Mouse (Mus musculus) kidney, postnatal 36 days (tissue): Measurements from ENCODE around the gene Trnau1ap.
"Not testable (repeated sequence)": the region's sequence is repeated elsewhere in the genome, so short reads cannot be mapped to it uniquely, and the experiment has no call there.

Source experiments
- DNase-seq, 2 experiments: peaks; one replicate each; pipeline ENCODE4 v3.0.0; 2021 to 2022; ENCODE audit warnings: mixed read lengths in 2 of 2

The Trnau1ap gene

GRCm38 (mm10) chr4:132344403-132345134 is 15.2 kb upstream of the Trnau1ap start:
- no peak for DNase-seq

DNA sequence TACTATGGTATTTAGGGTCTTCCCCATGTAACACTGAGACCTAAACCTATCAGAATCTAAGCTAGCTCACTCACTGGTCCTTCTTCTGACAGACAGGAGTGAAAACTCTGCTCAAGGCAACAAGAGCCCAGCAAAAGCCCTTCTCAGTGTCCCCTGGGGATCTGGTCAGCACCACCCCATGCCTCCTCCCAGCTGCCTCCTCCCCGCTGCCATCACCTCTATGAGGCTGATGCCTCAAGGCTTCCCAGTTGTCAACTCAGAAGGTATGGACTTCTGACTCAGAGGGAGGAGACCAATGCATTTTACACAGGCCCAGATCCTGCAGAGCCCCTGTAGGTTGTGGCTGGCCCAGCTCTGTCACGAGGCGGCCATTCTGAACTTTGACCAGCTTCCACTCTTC is 12.1 kb upstream of the Trnau1ap start:
- peak in 1 of 2 experiments; percentile 25 for DNase-seq

- peak; percentile 84 to 91 for DNase-seq
Measured at GRCm38 (mm10) chr4:132338943-132339342, 9.6 kb upstream of the Trnau1ap start.

DNA sequence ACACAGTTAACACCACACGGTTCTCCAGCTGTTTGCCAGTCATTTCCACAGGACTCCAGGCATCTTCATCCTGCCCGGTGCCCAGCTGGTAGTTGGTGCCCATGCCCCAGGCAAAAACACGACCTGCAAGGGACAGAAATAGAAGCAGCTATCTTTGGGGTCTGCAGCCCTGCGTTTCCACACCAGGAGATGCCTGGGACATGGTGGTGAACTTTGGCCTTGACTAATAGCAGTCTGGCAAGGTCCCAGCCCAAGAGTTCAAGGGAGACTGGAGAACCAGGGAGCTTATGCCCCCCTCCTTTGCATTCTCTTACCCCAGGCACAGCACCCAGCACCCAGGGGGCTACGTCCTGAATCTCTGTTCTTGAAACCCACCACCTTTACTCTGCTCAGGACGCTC is 3.5 kb upstream of the Trnau1ap start:
- peak; percentile 61 to 72 for DNase-seq

- no peak for DNase-seq
Measured at GRCm38 (mm10) chr4:132331960-132332359, 2.6 kb upstream of the Trnau1ap start.

- DNase-seq, result no peak
Measured at GRCm38 (mm10) chr4:132329835-132330354, 557 bp upstream of the Trnau1ap start.

DNA sequence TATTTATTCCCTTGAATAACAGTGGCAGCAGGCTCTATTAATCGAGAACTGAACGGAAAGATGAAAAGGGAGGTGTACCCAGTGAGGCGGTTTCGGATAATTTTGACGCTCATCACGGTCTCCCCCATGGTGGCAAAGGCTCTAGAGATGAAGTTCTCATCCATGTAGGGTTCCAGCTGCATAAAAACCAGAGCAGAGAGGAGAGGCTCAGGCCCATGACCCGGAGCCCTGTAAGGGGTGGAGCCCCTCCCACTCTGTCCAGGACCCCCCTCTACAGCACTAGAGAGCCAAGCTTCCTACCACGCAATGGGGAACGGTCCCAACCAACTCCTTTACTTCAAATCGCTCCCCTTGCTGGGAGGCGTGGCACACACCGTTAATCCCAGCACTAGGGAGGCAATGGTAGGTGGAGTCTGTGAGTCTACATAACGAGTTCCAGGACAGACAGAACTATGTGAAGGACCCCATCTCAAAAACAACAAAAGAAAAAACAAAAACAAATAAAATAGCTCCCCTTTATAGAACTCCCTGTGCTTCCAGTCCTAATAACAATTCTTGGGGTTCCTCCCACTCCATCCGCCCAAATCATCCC is 851 bp downstream of the Trnau1ap start:
- DNase-seq, result no peak

GRCm38 (mm10) chr4:132326481-132326880 is 2.9 kb downstream of the Trnau1ap start:
- peak in 1 of 2 experiments; percentile 41 for DNase-seq

- DNase-seq, result peak; percentile 41 to 63
Measured at GRCm38 (mm10) chr4:132315711-132316110, 13.6 kb downstream of the Trnau1ap start.

GRCm38 (mm10) chr4:132312627-132313026 is 16.7 kb downstream of the Trnau1ap start:
- DNase-seq, result no peak

DNA sequence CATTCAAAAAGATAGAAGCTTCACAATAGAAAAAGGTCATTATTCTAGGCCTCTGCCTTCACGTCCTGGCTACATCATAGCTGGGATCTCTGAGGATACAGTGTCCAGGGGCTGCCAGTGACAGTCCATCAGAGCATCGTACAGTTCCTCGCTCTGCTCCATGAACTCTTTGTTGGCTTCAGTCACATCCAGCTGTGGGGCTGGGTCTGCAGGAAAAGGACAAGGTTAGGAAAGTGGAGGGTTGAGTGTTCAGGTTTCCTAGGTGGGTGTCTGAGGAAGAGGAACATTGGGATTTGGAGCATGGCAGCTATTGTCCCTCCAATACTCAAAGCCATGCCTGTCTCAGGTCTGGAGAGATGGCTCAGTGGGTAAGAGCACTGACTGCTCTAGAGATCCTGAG is 17.5 kb downstream of the Trnau1ap start:
- DNase-seq, result no peak

DNA sequence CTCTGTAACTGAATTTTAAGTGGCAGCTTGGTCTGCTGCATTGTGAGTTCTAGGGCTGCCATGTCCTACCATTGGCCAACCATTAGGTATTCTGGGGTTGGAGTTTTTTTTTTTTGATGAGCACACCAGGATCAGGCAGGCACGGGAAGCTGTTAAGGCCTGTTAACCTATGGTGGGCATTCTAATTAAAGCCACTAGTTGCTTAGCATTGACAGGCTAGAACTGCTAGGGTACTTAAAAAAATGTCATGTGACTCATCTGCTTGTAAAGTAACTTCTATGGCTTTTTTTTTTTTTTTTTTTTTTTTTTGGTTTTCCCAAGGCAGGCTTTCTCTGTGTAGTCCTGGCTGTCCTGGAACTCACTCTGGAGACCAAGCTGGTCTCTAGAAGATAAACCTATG is 18.1 kb downstream of the Trnau1ap start:
- DNase-seq, result no peak

DNA sequence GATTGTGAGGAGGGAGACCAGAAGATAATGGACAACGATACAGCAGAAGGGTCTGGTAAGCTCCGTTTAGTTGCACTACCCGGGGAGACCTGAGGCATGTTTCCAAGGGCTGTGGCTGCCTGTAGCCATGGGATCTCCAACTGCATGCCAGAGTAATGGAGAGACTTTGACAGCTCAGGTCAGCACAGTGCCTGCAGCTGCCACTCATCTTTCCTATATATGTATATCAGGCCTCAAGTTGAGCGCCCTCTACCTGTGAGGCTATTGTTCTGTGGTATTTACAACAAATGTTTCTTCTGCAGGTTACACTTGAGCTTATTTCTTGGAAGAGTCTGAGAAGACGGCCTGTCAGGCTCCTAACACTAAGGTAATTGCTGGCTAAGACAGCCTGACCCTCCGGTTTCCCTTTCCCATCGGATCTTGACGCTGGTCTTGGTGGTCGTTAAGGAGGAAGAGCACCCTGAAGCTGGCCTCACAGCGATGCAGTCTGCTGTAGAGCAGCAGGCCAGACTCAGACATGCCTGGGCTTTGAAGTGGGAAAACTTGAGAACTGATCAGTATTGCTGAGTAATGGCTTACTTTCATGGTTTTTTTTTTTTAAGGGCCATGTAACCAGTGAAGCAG is 19.4 kb downstream of the Trnau1ap start:
- peak; percentile 69 to 72 for DNase-seq

DNA sequence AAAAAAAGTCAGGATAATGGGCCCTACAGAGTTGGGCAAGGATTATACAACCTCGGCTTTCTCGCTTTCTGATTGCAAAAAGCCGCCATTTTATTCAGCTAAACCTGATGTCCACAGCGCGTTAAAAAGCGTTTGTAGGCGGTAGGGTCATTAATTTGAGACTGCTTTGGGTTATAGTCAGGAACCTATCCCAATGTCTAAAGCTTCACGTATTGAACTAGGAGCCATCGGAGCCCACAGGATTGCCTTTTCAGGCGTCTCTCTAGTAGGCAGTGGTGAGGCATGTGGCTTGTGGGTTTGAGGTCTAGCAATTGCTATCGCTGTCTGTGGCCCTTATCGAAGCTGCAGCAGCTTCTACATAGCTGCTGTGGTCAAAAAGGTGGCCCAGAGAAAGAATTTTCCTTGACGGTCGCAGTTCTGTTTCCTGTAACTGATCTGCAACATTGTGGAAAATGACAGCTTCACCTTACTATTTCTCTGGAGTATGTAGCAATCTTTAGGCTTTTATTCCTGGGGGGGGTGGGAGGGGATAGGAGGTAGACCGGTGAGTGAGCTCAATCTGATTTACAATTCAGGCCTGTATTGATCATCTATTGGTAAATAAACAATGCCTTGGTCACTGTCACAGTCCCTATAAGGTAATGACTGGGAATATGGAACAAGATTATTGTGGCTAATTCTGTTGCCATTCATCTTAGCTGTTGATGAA is 20.0 kb downstream of the Trnau1ap start:
- peak in 1 of 2 experiments; percentile 23 for DNase-seq

GRCm38 (mm10) chr4:132308437-132309139 is 20.8 kb downstream of the Trnau1ap start:
- peak; percentile 92 to 95 for DNase-seq

- DNase-seq, result no peak
Measured at GRCm38 (mm10) chr4:132306004-132306403, 23.3 kb downstream of the Trnau1ap start.

DNA sequence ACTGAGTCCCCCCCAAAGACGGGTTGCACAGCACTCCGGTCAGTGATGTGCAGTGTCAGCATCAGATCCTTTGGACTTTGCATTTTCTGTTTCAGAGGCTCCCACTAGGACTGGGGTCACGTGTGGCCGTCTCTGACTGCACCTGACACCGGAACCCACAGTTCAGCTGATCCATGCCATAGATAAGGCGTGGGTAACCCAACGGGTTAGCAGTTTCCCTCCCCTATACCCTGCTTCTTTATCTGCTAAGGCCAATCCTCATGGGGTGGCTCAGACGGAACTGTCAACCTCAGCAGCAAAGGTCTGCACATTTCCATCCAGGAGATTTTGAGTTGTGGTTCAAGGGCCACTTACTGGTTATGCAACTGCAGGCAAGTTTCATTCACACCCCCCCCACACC is 24.1 kb downstream of the Trnau1ap start:
- peak; percentile 70 to 71 for DNase-seq

DNA sequence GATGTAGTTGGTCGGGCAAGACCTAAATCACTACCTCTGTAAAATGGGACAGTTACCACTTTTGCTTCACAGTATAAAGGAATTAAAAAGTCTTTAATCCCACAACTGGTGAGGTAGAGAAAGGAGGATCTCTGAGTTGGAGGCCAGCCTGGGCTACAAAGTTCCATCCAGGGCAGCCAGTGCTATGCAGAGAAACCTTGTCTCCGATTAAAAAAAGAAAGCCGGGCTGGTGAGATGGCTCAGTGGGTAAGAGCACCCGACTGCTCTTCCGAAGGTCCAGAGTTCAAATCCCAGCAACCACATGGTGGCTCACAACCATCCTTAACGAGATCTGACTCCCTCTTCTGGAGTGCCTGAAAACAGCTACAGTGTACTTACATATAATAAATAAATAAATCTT is 25.9 kb downstream of the Trnau1ap start:
- DNase-seq, result not testable (repeated sequence)

GRCm38 (mm10) chr4:132302939-132303479 is 26.3 kb downstream of the Trnau1ap start, which contains the start of gene Rab42:
TSS of gene Rab42 (minus strand) at chr4:132303385.
- peak; percentile 41 to 69 for DNase-seq

DNA sequence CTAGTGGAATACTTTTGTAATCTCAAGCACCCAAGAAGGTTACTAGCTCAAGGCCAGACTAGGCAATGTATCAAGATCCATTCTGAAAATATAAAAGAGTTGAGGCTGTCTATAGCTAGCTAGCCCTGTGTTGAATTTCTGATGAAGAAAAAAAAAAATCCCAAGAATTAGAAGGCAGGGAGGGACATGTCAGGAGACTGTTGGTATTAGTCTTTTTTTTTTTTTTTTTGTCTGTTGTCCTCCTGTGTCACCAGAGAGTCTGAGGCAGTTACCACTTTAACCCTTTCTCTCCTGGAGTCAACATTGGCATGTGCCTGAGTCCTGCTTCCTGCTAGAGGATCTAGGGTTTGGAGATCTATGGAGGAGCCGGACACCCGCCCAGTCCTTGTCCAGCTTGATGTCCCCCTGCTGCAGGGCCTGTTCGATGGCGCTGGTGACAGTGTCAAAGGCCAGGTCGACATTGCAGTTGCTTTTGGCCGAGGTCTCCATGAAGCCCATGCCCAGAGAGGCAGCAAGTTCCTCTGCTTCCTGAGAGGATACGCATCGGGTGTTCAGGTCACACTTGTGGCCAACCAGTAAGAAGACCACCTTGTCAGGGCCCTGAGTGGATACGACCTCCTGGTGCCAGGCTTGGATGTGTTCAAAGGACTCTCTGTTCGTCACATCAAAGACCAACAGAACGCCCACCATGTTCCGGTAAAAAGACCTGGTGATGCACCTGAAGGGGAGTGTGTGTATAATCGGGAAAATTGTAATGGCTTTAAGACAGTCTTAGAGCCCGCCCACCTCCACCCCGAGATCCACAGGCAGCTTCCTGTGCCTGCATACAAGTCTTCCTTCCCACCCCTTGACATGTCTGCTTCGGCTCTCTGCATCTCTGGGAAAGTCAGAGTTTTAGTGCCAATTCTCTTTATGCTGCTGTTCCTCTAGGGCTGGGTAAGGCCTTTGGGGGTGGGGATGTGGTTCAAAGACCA is 27.1 kb downstream of the Trnau1ap start:
- DNase-seq, result no peak

GRCm38 (mm10) chr4:132301486-132301885 is 27.9 kb downstream of the Trnau1ap start:
- no peak for DNase-seq
